Mouse (Mus musculus) testis, adult 2 months (tissue): Measurements from ENCODE around the gene Vezt.

Source experiments
- CTCF ChIP-seq: fragments of 200-500 bp; IDR thresholded peaks from 2 replicates; pipeline ENCODE4 v1.5.1; 2012; ENCODE audit warnings: low read depth, mild to moderate bottlenecking, inconsistent platforms, low read length, moderate library complexity; ENCODE audit not compliant: control insufficient read depth, insufficient read depth, insufficient replicate concordance
- POLR2A ChIP-seq: fragments of 200-500 bp; IDR thresholded peaks from 2 replicates; pipeline ENCODE4 v1.6.1; 2012; ENCODE audit warnings: low read depth, mild to moderate bottlenecking, inconsistent platforms, low read length, moderate library complexity; ENCODE audit not compliant: control insufficient read depth

DNA sequence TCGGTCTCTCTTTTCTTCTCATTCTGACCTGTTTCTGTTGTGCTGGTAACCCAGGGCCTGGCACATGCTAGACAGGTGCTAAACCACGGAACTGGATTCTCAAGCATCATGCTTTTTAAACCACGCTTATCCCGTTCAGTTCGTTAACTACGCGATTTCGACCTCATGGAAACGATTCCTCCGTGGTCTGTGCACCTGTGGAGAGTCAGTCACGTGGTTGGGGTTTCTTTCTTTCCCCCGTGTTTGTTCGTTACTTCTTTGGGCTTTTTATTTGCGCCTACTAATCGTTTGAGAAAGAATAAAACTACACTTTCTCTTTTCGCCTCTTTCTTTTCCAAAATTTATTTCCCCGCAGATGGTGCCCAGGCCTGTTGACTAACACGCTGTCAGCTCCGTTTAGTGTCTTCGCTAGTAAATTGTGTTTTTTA, 96.8 kb downstream of the Vezt start:
- TF ChIP-seq CTCF: no peak
- TF ChIP-seq POLR2A: no peak
